Mouse (Mus musculus) NIH3T3 (cell line): Measurements from ENCODE around the gene Rnpepl1.

Source experiments
- DNase-seq: peaks from one replicate; pipeline ENCODE4 v3.0.0-alpha.2; 2012; ENCODE audit warnings: low read depth

Rnpepl1 gene

DNA sequence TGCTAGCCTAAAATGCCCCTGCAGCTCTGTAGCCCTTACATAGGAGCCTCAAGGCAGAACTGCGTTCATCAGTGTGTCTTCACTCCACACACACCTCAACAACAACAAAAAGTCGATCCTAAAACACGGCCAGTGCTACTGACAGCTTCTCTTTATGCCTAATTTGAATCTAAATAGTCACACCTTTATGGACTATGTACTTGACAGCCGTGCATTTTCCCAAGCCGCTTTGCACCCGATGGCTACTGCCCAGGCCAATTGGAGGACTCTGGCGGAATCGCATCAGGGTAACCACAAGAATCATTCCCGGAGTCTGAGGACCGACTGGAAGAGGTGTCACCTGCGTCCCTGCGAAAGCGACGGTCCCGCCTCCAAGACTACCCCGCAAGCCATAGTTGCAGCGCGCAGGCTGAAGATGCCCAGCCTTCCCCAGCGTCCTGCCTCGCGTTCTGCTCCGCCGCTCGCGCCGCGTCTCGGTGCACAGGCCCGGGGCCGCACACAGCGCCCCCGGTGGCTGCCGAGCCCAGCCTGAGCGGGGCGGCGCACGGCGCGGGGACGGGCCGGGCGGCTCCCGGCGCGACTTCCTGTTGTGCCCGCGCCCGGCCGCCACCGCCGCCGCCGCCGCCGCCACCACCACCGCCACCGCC is at the start of gene Rnpepl1:
Rnpepl1 (plus strand) TSS at position 545 of the 647 bp plus-strand sequence.
- DNase-seq: peak; percentile 69

- DNase-seq: no peak
Observed at GRCm38 (mm10) chr1:92861503-92861902, 49.1 kb upstream of the Rnpepl1 start.

GRCm38 (mm10) chr1:92863268-92863667 is 47.3 kb upstream of the Rnpepl1 start:
- no peak for DNase-seq

GRCm38 (mm10) chr1:92866170-92866569 is 44.4 kb upstream of the Rnpepl1 start:
- DNase-seq: no peak

GRCm38 (mm10) chr1:92869985-92870384 is 40.6 kb upstream of the Rnpepl1 start:
- no peak for DNase-seq

- DNase-seq: no peak
Observed at GRCm38 (mm10) chr1:92872666-92873065, 37.9 kb upstream of the Rnpepl1 start.

- DNase-seq: no peak
Observed at GRCm38 (mm10) chr1:92874011-92874410, 36.6 kb upstream of the Rnpepl1 start.

DNA sequence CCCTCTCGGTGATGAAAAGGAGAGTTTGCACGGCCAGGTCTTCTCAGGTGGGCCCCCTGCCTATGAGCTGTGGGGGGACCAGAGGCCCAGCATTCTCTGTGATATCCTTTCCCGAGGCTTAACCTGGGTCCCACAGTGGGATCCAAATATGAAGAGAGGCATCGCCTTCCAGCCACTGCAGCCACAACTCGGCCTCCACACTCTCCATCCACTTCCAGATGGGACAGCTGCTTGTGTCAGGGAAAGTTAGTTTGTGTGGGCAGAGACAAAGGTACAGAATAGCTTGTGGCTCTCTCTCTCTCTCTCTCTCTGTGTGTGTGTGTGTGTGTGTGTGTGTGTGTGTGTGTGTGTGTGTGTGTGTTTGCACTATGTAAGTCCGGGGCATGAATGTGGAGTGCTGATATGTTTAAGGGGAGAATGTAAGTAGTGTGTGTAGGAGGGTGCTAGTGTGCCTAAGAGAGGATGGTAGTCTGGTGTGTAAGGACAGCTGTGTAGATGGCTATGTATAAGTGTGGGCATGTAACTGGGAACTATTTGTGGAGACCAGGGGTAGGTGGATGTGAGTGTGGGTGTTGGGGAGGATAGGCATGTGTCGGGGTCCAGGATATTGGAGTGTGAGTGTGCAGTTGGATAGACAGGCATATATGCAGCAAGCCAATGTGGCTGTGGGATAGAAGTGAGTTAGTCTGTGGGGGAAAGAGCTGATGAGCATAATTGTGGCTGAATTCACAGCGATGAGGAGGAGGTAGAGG is 35.0 kb upstream of the Rnpepl1 start:
- no peak for DNase-seq

DNA sequence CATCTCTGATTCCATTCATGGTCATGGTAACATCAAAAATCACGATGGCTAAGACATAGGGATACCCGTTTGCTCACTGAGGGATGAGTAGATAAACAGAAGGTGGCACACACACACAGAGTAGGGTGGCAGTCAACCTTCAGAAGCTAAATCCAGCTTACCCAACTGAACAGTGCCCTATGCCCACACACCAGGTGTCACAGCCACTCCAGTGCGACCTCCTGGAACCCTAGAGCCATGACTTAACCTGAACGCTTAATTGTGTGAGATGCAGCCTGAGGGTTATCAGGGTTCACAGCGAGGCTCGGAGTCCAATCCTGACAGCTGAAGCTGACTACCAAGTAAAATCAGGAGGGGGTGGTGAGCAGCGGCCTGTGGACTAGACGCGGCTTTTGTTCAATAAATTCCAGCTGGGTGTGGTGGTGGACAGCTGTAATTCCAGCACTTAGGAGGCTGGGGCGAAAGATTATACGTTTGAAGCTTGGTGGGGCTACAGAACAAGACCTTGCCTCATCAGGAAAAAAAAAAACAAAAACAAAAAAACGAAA is 33.1 kb upstream of the Rnpepl1 start:
- no peak for DNase-seq

- no peak for DNase-seq
Observed at GRCm38 (mm10) chr1:92878066-92878741, 32.4 kb upstream of the Rnpepl1 start.

DNA sequence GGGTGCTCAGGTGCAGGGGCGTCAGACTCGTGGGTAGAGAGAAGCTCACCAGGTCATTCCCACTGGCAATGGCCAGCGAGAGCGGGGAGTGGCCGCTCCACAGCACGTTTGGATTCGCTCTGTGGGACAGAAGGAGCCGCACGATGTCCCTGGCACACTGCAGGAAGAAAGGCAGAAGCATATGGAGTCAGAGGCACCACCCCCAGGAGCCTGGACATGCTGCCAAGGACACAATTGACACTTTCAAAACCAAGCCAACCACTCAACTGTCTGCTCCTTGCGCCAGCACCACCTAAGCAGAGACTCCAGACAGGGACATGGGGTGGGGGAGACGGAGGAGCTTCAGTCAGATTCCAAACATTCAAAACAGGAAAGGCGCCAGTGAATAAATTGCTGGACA is 31.3 kb upstream of the Rnpepl1 start:
- no peak for DNase-seq

- DNase-seq: no peak
Observed at GRCm38 (mm10) chr1:92880101-92880500, 30.5 kb upstream of the Rnpepl1 start.

DNA sequence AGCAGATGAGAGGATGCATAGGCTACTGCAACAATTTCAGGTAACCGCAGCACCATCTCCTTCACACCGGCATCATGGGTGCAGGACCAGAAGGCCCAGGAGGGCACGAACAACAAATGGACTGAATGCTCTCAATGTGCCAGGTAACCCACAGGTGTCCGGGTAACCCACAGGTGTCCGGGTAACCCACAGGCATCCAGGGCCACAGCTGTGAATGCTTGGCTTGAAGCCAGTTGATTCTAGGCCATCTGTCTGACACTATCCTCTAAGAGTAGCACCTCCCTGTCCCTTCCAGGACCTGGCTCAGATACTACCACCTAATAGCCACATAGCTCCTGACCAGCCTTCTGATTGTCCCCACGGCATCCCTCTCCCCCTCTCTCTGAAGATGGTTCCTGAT is 28.6 kb upstream of the Rnpepl1 start:
- no peak for DNase-seq

DNA sequence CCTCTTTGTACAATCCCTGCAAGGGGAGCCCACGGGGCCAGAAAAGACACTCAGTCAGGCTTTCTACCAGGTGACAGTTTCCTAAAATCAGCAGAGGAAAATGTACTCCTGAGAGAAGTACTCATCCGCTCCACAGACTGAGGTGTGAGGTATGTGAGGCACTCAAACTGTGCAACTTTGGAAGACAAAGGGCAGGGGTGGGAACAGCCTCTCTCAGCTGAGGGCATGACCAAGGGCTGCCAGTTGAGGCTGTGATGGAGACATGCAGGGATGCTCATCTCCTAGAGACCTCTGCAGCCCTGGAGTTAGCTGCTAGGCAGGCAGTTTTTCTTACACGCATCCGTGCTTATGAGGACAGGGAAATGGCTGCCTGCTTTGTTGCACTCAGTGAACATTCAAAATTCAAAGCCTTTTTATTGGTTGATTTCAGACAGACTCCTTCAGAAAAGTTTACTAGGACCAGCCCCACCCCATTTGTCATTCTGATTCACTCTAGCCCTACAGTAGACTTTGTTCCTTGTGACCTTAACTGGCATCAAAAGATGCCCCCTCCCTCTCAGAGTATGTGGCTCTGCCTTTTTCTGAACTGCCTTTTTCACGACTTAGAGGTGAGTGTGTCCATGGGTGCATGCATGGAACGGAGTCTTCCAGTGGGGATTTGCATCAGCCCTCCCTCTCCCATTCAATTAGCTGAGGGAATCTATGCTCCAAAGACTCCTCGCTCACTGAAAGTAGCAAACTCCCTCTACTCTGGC is 21.5 kb upstream of the Rnpepl1 start:
- DNase-seq: no peak

- DNase-seq: no peak
Observed at GRCm38 (mm10) chr1:92892791-92893190, 17.8 kb upstream of the Rnpepl1 start.

DNA sequence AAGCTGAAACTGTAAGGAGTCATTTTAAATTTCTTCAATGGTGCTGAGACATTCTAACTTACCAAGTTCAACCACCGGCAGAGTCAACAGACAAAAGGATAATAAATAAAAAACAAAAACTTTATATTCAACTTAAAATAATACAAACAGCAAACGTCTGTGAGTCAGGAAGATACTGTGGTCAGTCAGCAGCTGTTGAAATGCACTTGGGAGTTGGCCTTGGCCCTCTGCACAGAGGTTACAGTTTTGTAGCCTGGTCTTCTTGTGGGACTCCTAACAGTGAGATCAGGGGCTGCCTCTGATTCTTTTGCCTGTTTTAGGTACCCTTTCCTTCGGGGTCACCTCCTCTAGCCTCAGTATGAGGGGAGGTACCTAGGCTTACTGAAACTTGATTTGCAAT is 16.7 kb upstream of the Rnpepl1 start:
- no peak for DNase-seq

GRCm38 (mm10) chr1:92895089-92895488 is 15.5 kb upstream of the Rnpepl1 start:
- peak; percentile 92 for DNase-seq

GRCm38 (mm10) chr1:92902786-92903185 is 7.8 kb upstream of the Rnpepl1 start, which contains the start of gene Ankmy1:
Gene Ankmy1, minus strand, starts transcription at chr1:92902906.
- no peak for DNase-seq

GRCm38 (mm10) chr1:92903627-92904026 is 7.0 kb upstream of the Rnpepl1 start:
- peak; percentile 81 for DNase-seq

DNA sequence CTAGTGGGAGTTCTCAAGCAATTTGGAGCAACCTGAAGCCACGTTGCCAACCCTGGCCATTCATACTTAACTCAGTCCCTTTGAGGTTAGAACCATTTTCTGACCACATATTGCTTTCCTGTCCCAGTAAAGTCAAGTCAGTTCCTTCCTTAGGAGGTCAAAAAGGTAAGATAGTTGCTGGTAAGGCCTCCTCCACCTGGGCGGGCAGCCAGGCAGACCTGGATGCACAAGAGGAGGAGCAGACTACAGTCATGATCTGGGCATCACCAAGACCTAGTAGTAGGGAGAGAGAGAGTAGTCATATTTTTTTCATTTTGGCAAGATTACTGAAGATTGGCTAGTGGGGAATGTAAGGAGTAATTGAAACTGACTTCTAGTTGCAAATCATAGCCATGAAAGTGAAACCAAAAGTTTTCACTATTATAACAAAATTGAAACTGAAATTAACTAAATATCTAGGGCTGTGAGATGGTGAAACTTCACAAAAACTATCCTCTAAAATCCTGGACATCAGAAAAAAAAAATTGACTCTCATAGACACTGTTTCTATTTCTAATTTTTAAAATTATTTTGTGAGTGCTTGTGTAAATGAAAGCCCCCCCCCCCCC is 4.8 kb upstream of the Rnpepl1 start:
- DNase-seq: no peak

GRCm38 (mm10) chr1:92906779-92907631 is 3.6 kb upstream of the Rnpepl1 start, which contains the start of gene Dusp28:
Gene Dusp28, plus strand, starts transcription at chr1:92906981.
- DNase-seq: peak; percentile 18
